Mouse (Mus musculus) megakaryocyte, embryonic 14.5 days (primary cell): ENCODE measurements around the gene Atn1.

ENCODE experiments used
- FLI1 ChIP-seq: IDR thresholded peaks from 2 replicates; pipeline ENCODE4 v1.6.1; 2012; ENCODE audit warnings: low read length, inconsistent platforms, mixed read lengths
- GATA1 ChIP-seq: IDR thresholded peaks from 3 replicates; pipeline ENCODE4 v1.6.1; 2012; ENCODE audit warnings: mixed read lengths, low read length, inconsistent platforms, borderline replicate concordance

DNA sequence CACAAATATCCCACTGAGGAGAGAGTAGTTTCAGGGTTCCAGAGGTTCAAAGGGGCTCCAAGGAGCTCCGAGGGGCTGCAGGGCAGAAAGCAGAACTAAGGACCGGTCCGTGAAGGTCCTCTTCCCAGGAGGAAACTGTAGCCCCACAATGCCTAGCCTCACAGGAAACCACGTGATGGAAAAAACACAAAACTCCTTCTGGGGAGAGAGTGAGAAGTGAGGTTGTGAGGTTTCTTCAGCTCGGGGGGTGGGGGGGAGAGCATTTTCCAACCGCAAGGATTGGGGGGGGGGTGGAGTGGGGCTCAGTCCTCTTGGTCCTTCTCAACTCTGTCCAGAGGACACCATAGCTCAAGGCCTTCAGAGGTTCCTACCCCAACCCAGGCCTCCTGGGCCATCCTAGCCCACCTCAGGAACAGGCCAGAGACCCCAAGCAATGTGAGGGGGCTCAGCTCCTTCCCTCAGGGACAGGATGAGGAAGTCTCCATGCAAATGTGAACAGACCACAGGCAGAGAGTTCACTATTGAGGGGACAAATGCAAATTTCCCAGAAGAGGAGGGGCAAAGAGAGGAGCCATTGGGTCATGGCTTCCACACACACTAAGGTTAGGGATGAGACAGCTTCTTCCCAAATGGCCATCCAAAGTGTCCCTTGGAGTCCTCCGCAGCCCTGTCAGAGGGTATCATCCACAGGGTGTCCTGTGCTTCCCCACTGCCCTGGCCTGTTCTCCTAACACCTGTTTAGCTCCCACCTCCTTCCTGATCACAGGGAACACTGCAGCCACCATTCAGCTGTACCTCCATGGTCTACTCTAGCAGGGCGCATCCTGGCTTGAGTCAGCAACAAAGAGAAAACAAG, 26.2 kb downstream of the Atn1 start:
- TF ChIP-seq GATA1 (no peak), FLI1 (no peak)
